Mouse (Mus musculus): ENCODE measurements around the gene Gm20388. TPM values are rescaled to one million over a fixed set of nuclear protein-coding genes. Genes with fewer than 3 reads are reported as not detected.
A peak's percentile ranks its signal among the peaks of the same experiment; 100 is the strongest.

The Gm20388 gene
- polyA plus RNA-seq, 1 experiment from 2014 or later: not detected

DNA sequence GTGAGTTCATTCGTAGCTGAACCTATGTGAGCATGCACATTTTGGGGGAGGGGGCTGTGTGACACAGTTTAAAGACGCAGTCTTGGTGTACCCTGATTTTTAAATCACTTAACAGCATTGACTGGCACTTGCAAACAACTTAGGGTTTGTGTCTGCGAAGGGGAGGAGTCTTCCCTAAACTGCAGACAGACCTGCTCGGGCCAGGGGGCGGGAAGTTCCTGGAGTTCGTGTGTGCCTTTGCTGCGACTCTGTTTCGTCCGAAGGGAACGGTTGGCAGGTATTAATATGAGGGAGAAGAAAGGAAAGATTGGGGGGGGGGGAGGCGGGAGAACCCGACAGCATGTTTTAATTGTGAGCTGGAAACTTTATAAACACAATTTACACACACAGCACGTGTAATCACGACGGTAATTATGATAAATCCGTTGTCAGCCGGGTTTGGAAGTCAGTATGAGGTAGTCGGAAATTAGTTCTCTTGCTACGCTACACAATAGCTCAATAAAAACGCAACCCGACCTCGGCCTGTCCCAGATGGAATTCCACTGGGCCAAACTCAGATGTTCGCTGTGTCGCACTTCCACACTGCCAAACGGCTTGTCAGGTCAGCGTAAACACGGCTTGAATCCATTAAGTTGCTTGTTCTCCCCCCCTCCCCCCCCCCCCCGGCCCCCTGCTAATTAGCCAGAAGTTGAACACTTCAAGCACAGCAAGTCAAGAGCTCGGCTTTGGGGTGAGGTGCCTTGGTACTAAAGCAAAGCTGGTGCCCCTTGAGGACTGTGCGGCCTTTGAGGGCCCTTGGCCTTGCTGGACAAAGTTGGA lies 1264.3 kb downstream of the Gm20388 start:
- Histone ChIP-seq H3K4me3 (no peak overlapping the region), H3K4me1 (peaks cover 9% of the 10 kb centered on the region), H3K9me3 (no peaks in the 10 kb centered on the region), H3K27ac (replicated peaks) (no peak overlapping the region), H3K4me2 (replicated peaks) (0 out of 2 replicates have a peak overlapping the region, but pooled peaks have one; percentile 6), H3K36me3 (no peaks in the 10 kb centered on the region), H3K27me3 (peaks cover 3% of the 10 kb centered on the region; the same call in 1 of the 2 replicates), H3K9ac (replicated peaks) (no peak overlapping the region)
- ATAC-seq (replicated peaks): no peak
- WGBS: 32% methylated on average over 30 of the region's 30 CpGs

GRCm38 (mm10) chr8:121175540-121176090 lies 1265.0 kb downstream of the Gm20388 start:
- no peak overlapping the region for H3K4me3 ChIP-seq
- peaks cover 3% of the 10 kb centered on the region; the same call in 1 of the 2 replicates for H3K27me3 ChIP-seq
- no peak overlapping the region for H3K4me2 ChIP-seq (replicated peaks)
- H3K9me3 ChIP-seq: no peaks in the 10 kb centered on the region
- peaks cover 13% of the 10 kb centered on the region for H3K4me1 ChIP-seq
- no peak for ATAC-seq (replicated peaks)
- no peak overlapping the region for H3K27ac ChIP-seq (replicated peaks)
- no peak overlapping the region for H3K9ac ChIP-seq (replicated peaks)
- no peaks in the 10 kb centered on the region for H3K36me3 ChIP-seq
- 69% methylated on average over 8 of the region's 8 CpGs for WGBS

DNA sequence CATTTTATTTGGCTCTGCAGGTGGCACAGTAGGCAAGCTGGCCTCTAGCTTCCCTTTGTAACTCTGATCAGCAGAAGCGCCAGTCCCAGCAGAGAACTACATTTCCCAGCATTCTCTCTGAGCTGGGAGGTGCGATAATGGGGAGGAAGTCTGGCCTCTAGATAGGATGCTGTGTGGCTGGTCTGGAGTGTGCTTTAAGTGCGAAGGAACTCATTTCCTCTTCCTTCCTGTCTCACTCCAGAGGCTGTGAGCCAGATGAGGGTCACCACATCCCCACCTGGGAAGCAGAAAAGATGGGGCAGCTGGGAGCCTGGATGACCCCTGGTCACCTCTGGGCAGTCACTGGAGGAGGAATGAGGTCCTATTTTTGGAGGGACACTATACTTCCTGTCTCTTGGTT lies 1265.7 kb downstream of the Gm20388 start:
- peak; percentile 60; the same call in 1 of the 2 replicates for ATAC-seq (replicated peaks)
- H3K27ac ChIP-seq (replicated peaks): no peak overlapping the region

DNA sequence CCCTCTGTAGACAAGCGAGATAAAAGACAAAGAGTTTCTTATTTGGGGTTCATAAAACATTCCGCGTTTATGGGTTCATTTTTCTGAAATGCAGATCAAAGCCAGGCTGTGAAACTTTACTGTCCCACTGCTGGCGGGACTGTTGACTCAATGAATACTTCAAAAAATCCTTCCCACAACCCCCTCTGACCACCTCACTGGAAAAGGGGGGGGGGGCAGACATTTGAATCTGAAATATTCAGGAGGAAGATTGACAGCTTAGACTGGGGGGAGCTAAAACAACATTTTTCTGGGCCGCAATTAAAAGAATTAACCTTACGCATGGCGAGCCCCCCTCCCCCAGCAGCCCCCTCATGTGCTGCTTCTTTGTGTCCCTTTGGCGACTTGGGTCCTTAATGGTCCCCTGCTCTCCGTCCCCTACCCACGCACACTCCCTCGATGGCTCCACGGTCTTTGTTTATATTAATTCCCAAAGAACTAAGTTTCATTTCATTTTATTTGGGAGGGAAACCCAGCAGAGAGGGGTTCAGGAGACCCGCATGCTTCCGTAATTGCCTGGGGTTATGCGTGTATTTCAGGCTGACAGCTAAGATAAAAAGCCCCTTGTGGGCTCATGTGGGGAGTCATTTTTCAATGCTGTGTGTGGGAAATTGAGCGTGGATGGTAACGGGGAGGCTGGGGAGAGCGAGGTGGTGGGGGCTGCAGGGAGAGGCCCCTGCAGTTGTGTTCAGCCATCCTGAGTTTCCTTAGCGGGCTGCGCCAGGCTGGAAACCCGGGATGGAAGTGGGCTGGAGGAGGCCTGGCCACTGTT lies 1270.0 kb downstream of the Gm20388 start:
- H3K27ac ChIP-seq (replicated peaks): no peak overlapping the region
- ATAC-seq (replicated peaks): peak; percentile 35; the same call in 1 of the 2 replicates
- WGBS: 16% methylated on average over 21 of the region's 21 CpGs
- H3K4me1 ChIP-seq: peaks cover 10% of the 10 kb centered on the region
- H3K27me3 ChIP-seq: peaks cover 3% of the 10 kb centered on the region; the same call in 1 of the 2 replicates
- H3K4me3 ChIP-seq: no peak overlapping the region
- H3K36me3 ChIP-seq: no peaks in the 10 kb centered on the region
- no peaks in the 10 kb centered on the region for H3K9me3 ChIP-seq
- H3K4me2 ChIP-seq (replicated peaks): peak overlapping the region; percentile 14
- H3K9ac ChIP-seq (replicated peaks): no peak overlapping the region; the same call in 1 of the 2 replicates

More for the DNA sequence above, 1265.7 kb downstream of the Gm20388 start:
- Histone ChIP-seq H3K27me3 (peaks cover 3% of the 10 kb centered on the region; the same call in 1 of the 2 replicates), H3K4me1 (peaks cover 19% of the 10 kb centered on the region), H3K9ac (replicated peaks) (no peak overlapping the region), H3K4me2 (replicated peaks) (no peak overlapping the region), H3K36me3 (no peaks in the 10 kb centered on the region), H3K4me3 (no peak overlapping the region), H3K9me3 (no peaks in the 10 kb centered on the region)
- WGBS: 32% methylated on average over 3 of the region's 3 CpGs

DNA sequence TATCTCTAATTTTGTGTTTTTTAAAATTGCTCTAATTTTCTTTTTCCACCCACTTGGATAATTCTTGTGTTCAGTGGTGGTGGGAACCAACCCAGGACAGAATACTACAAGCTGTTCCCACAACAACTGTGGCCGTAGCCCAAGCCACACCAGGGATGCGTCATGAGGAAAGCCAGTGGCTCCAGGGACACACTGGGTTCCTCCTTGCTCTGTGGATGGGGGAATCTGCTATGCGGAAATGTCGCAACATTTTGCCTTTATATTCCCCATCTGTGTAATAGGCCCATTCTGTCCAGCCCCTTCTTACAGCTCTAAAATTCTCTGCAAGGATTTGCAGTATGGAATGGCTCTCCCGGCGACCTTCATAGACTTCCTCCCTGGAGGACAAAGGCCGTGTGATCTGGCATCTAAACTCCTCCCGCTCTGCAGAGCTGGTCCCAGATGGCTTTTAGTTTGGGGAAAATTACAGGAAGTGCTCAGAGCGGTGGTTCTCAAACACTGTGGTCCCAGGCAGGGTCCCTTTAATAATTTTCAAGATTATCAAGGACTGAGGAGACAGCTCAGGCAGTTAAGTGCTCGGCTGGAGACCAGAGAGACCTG lies 1270.7 kb downstream of the Gm20388 start:
- ATAC-seq (replicated peaks): peak; percentile 35; the same call in 1 of the 2 replicates
- H3K4me2 ChIP-seq (replicated peaks): no peak overlapping the region
- WGBS: 71% methylated on average over 10 of the region's 10 CpGs

DNA sequence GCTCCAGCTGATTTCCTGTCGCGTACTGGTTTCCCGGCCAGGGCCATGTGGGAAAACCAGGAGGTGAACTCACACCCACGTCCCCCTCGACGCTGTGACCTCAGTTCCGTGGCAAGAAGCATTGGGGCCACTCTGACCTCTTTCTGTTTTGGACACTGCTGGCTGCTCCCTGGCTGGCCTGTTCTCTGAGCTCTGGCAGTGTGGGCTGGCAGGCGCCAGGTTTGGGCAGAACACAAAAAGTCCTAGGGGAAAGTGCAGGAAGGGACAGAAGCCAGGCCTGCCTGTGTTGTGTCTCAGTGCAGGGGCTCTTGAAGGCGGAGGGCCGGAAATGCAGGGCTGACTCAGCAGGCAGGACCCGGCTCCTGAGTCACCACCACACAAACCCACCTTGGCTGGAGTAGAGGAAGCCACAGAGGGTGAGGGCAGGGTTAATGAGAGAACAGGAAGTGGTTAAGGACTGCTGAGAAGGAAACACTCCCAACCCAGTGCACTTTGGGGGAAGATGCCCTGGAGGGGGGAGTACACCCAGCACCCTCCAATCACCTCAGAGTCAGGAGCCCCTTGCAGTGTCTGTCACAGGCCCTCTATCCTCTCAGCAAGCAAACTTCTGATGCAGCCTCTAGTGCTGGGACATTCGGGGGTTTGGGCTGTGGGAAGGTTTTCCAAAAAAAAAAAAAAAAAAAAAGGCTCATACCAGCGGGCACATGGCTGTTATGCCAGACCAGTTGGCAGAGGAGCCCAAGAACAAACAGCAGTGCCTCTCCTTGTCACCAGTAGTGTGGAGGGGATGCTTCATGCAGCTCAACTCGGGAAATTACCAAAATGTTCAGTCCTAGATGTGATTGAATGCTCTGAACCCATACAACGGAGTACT lies 1277.1 kb downstream of the Gm20388 start:
- H3K27ac ChIP-seq (replicated peaks): no peak overlapping the region
- no peak overlapping the region for H3K4me3 ChIP-seq
- ATAC-seq (replicated peaks): no peak
- no peaks in the 10 kb centered on the region for H3K9me3 ChIP-seq
- no peaks in the 10 kb centered on the region for H3K4me1 ChIP-seq
- no peaks in the 10 kb centered on the region for H3K36me3 ChIP-seq
- WGBS: 83% methylated on average over 15 of the region's 15 CpGs
- no peak overlapping the region for H3K9ac ChIP-seq (replicated peaks)
- H3K27me3 ChIP-seq: no peaks in the 10 kb centered on the region
- H3K4me2 ChIP-seq (replicated peaks): no peak overlapping the region

More for the DNA sequence above, 1270.7 kb downstream of the Gm20388 start:
- Histone ChIP-seq H3K9ac (replicated peaks) (no peak overlapping the region), H3K36me3 (no peaks in the 10 kb centered on the region), H3K4me3 (no peak overlapping the region), H3K27ac (replicated peaks) (no peak overlapping the region), H3K27me3 (peaks cover 3% of the 10 kb centered on the region; the same call in 1 of the 2 replicates), H3K9me3 (no peaks in the 10 kb centered on the region), H3K4me1 (peaks cover 10% of the 10 kb centered on the region)

DNA sequence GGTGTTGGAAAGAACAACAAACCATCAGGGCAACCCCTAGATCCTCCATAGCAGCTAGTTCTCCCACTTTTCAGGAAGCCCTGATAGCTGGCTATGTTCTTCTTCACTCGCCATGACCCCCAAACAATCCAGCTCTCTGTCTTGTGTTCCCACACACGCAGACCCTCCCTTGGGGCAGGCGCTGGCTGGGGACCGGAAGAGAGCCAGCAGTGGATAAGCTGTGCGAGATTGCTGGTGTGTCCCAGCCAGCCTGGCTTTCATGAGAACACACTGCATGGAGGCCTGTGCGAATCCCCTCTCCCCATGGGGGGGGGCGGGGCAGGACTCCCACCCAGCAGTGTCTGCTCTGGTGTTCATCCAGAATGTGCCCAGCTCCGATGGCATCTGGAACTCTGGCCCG lies 1278.4 kb downstream of the Gm20388 start:
- Histone ChIP-seq H3K4me1 (no peaks in the 10 kb centered on the region), H3K27me3 (no peaks in the 10 kb centered on the region), H3K4me2 (replicated peaks) (no peak overlapping the region), H3K36me3 (no peaks in the 10 kb centered on the region), H3K9me3 (no peaks in the 10 kb centered on the region), H3K9ac (replicated peaks) (no peak overlapping the region), H3K27ac (replicated peaks) (no peak overlapping the region), H3K4me3 (no peak overlapping the region)
- 78% methylated on average over 9 of the region's 9 CpGs for WGBS
- no peak for ATAC-seq (replicated peaks)

GRCm38 (mm10) chr8:121192451-121192850 lies 1281.8 kb downstream of the Gm20388 start:
- no peak for ATAC-seq (replicated peaks)
- H3K9ac ChIP-seq (replicated peaks): no peak overlapping the region
- WGBS: 72% methylated on average over 8 of the region's 8 CpGs
- no peaks in the 10 kb centered on the region for H3K9me3 ChIP-seq
- H3K4me3 ChIP-seq: no peak overlapping the region
- no peaks in the 10 kb centered on the region for H3K4me1 ChIP-seq
- no peak overlapping the region for H3K27ac ChIP-seq (replicated peaks)
- H3K4me2 ChIP-seq (replicated peaks): no peak overlapping the region
- H3K27me3 ChIP-seq: no peaks in the 10 kb centered on the region
- no peaks in the 10 kb centered on the region for H3K36me3 ChIP-seq

DNA sequence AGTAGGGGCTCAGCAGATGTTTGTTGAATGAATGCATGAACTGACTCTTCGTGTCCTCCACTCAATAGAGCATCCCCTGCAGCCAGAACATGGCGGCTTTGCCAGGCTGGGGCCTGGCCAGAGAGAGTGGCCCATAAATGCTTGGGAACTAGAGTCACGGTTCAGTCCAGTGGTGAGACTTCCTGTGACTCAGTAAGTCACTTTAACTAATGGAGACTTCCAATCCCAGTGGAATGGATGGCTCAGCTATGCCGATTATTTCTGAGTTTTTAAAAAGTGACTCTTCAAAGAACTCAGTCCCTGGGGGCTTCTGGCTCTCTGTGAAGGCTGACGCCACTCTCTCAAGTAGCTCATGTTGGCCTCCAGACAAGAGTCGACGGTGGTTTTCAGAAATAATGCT lies 1285.3 kb downstream of the Gm20388 start:
- Histone ChIP-seq H3K27ac (replicated peaks) (no peak overlapping the region), H3K36me3 (no peaks in the 10 kb centered on the region), H3K4me3 (no peak overlapping the region), H3K4me1 (no peaks in the 10 kb centered on the region), H3K9ac (replicated peaks) (no peak overlapping the region), H3K27me3 (no peaks in the 10 kb centered on the region), H3K4me2 (replicated peaks) (no peak overlapping the region), H3K9me3 (no peaks in the 10 kb centered on the region)
- WGBS: 83% methylated on average over 7 of the region's 7 CpGs
- no peak for ATAC-seq (replicated peaks)

- no peaks in the 10 kb centered on the region for H3K4me1 ChIP-seq
- no peak overlapping the region for H3K4me2 ChIP-seq (replicated peaks)
- H3K36me3 ChIP-seq: no peaks in the 10 kb centered on the region
- no peaks in the 10 kb centered on the region for H3K9me3 ChIP-seq
- WGBS: 81% methylated on average over 16 of the region's 16 CpGs
- no peak for ATAC-seq (replicated peaks)
- H3K9ac ChIP-seq (replicated peaks): no peak overlapping the region
- H3K27ac ChIP-seq (replicated peaks): no peak overlapping the region
- H3K27me3 ChIP-seq: no peaks in the 10 kb centered on the region
- H3K4me3 ChIP-seq: no peak overlapping the region
Observed at GRCm38 (mm10) chr8:121196726-121197668, 1286.4 kb downstream of the Gm20388 start.

Data from forebrain, embryonic 15.5 days (tissue).